Mouse (Mus musculus): ENCODE measurements around the gene Gm45233. TPM values are rescaled to one million over a fixed set of nuclear protein-coding genes. Genes with fewer than 3 reads are reported as not detected.
A peak's percentile ranks its signal among the peaks of the same experiment; 100 is the strongest.
"Not testable (repeated sequence)": the region's sequence is repeated elsewhere in the genome, so short reads cannot be mapped to it uniquely, and the experiment has no call there.

Gene Gm45233
- 1 to 10 TPM in 2 of 4 experiments, under 1 TPM in 1, not detected in 1; 0.65 to 2.6 (median 1.7) TPM for total RNA-seq (2022)

DNA sequence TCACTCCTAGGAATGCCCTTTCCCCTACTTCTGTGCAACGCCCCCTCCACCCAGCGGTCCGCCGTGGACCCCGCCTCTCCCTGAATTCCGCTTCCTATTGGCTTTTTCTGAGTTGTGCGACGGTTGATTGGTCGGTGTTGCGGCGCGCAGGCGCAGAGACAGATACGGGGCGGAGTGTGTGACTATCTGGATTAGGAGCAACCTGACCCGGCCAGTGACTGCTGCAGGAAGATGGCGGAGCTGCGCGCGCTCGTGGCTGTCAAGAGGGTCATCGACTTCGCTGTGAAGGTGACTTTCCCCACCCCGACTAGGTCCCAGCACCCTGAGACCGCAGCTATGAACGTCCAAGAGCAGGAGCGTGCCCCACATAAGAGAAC lies at the start of gene Gm45233, which contains the start of gene Etfb:
Gene Gm45233, plus strand, starts transcription at position 212 of the 377 bp plus-strand sequence.
Gene Etfb, plus strand, starts transcription at position 167 of the 377 bp plus-strand sequence.
- peak; percentile 94 to 95 for DNase-seq (ENCODE audit: low spot score in 2 of 2)

- no peak for DNase-seq (ENCODE audit: low spot score in 2 of 2)
Observed at GRCm38 (mm10) chr7:43399501-43399900, 44.4 kb upstream of the Gm45233 start.

DNA sequence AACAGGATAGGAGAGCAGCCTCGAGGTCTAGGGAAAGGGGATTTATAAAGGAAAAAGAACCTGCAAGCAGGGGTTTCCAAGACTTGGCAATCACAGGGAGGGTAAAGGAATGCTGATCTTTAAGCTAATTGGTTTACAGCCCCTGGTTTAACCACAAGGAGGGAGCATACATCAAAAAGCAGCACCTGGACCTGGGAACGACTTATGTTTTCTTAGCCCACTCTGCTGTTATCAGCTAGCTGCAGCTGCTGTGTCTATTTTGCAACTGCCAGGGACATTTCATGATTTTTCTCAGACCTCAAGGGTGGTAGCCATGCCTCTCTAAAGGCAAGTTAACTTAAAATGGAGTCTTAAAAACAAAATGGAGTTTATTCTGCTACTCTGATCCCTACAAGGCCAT lies 41.2 kb upstream of the Gm45233 start:
- no peak for DNase-seq (ENCODE audit: low spot score in 2 of 2)

DNA sequence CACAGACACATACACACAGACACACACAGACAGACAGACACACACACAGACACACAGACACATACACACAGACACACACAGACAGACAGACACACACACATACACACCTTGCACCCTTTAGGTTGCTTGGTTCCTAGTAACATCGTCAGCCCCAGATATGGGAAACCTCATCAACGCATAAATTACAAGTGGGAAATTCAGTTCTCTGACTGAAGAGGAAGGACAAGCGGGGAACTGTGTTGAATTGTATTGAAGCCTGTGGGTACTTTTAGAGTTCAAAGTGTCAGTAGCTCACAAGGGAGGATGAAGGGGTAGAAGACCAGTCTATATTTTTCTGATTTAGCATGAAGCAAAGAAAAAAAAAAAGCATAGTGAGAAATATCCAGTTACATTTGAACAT lies 36.4 kb upstream of the Gm45233 start:
- DNase-seq (ENCODE audit: low spot score in 2 of 2): no peak

DNA sequence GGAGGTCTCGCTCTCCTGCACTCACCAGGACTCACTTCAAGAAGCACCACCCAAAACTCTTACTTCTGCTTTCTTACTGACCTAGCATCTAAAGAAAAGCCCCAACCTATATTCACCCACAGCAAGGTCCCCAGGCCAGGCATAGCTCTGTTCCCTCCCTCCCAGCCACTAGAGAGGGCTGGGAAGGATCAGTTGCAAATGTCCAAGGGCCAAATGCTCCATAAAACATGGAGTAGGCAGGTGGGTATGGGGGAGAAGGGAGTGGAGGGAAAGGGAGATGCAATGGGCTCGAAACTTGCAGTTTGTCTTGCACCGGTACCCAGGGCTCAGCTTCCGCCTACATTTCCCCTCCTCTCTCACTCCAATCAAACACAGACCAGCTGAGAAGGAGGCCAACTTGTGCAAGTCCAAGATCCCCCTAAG lies 35.8 kb upstream of the Gm45233 start, which contains the start of gene Siglecg:
Gene Siglecg, plus strand, starts transcription at position 74 of the 423 bp plus-strand sequence.
- DNase-seq (ENCODE audit: low spot score in 2 of 2): no peak

GRCm38 (mm10) chr7:43409084-43409483 lies 34.8 kb upstream of the Gm45233 start:
- no peak for DNase-seq (ENCODE audit: low spot score in 2 of 2)

DNA sequence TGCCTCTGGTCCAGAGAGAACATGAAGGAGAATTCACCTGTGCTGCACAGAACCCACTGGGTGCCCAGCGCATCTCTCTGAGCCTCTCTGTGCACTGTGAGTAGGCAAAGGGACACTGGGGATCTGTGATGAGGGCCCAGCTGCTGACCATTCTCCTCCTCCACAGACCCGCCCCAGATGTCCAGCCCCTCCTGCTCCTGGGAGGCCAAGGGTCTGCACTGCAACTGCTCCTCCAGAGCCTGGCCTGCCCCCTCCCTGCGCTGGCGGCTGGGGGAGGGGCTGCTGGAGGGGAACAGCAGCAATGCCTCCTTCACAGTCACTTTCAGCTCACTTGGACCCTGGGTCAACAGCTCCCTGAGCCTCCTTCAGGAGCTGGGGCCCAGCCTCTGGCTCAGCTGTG lies 32.2 kb upstream of the Gm45233 start:
- not testable (repeated sequence) for DNase-seq (ENCODE audit: low spot score in 2 of 2)

GRCm38 (mm10) chr7:43417298-43417697 lies 26.6 kb upstream of the Gm45233 start:
- no peak for DNase-seq (ENCODE audit: low spot score in 2 of 2)

DNA sequence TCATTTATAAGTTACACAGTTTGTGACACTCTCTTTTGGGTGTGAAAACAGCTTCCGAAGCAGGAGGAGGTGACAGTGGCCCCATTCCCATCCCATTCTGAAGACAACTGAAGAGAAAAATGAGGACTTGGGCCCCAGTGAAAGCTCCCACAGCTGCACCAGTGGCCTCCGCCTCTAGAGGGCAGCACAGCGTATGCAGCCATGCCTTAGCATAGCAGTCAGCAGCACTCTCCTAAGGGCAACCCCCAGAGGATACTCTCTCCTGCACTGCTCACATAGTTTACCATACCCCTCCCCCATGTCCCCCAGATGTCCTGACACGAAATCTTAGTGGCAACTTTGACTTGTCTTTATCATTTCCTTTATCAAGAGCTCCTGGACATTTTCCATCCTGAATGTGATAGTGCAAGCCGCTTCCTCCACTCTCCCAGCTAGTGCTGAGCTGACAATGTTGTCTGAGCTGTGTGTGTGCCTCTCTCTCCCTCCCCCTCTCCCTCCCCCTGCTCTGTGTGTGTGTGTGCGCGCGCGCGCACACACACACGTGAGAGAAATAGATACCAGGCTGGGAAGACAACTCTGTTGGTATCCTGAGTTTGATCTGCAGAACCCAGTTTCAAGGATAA lies 20.8 kb upstream of the Gm45233 start:
- peak; percentile 58 to 89 for DNase-seq (ENCODE audit: low spot score in 2 of 2)

- no peak for DNase-seq (ENCODE audit: low spot score in 2 of 2)
Observed at GRCm38 (mm10) chr7:43423991-43424625, 19.8 kb upstream of the Gm45233 start.

GRCm38 (mm10) chr7:43427406-43427805 lies 16.5 kb upstream of the Gm45233 start, which contains the start of gene Lim2:
Gene Lim2, plus strand, starts transcription at chr7:43427670.
- DNase-seq (ENCODE audit: low spot score in 2 of 2): no peak

- DNase-seq (ENCODE audit: low spot score in 2 of 2): no peak
Observed at GRCm38 (mm10) chr7:43429500-43429899, 14.4 kb upstream of the Gm45233 start.

DNA sequence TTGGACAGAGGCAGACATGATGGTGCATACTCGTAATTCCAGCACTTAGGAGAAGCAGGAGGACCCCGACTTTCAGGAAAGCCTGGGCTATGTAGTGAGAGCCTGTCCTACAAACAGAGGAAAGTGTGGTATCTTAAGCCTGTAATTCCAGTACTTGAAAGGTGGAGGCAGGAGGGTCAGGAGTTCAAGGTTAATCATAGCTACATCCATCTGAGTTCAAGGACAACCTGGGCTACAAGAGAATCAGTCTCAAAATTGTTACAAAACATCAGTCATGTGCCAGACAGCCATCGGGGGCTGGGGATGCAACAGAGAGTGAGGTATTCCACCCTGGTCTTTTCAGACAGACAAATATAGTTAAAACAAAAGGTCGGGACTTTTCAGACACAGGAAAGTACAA lies 11.0 kb upstream of the Gm45233 start:
- no peak for DNase-seq (ENCODE audit: low spot score in 2 of 2)

DNA sequence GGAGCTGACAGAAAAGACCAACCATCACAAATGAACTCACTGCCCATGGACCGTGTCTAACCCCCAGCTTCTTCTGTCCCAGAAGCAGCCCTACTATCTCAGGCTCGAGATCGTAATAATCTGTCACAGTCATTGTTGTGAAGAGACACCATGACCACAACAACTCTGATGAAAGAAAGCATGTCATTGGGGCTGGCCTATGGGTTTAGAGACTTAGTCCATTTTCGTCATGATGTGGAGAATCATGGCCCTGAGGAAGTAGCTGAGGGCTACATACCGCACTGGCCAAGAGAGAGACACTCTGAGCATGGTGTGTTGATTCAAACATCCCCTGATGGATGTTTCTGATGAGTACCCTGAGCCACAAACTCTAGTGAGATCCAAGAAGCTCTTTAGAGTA lies 9.3 kb upstream of the Gm45233 start:
- DNase-seq (ENCODE audit: low spot score in 2 of 2): no peak

DNA sequence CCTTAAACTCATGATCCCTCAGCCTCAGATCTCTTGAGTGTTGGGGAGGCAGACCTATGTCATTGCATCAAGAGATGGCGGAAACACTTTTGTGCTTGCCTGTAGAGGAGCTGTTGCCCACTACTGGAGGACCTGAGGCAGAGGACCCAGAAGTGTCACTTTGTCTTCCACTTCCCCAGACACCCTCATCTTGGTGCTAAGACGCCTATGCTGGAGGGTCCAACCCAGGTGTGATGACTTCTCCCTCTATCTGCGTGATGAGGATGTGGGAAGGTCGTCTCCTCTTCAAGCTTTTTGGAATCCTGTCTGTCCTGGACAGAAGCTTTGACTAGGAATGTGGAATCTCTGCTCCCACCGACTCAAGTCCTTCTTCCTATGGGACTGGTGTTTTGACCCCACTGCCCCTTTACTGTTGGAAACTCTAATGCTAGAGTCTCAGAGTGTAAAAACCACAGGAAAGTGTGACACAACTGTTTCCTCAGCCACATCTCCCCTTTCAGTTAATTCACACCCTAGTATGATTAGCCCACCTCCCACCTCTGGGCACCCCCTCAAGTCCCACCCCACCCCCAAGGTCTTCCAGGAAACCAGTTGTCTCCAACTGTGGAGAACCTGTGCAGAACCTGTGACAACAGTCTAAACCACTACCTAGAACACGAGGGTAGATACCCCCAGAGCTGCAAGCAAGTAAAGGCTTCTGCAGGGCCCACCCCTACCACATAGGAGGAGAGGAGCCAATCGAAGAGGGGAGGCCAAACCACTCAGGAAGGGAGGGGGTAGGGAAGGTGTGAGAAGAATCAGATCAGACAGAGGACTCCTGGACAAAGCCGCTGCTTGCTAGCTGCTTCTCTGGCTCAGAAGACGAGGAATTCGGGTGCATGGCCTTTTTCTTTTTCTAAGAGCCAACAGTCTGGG lies 7.3 kb upstream of the Gm45233 start, which contains the start of gene Nkg7:
Gene Nkg7, plus strand, starts transcription at position 733 of the 915 bp plus-strand sequence.
- DNase-seq (ENCODE audit: low spot score in 2 of 2): no peak

- DNase-seq (ENCODE audit: low spot score in 2 of 2): no peak
Observed at GRCm38 (mm10) chr7:43438611-43439010, 5.3 kb upstream of the Gm45233 start.

GRCm38 (mm10) chr7:43440482-43440881 lies 3.4 kb upstream of the Gm45233 start, which contains the start of gene Cldnd2:
Gene Cldnd2, plus strand, starts transcription at chr7:43440782.
- DNase-seq (ENCODE audit: low spot score in 2 of 2): no peak

DNA sequence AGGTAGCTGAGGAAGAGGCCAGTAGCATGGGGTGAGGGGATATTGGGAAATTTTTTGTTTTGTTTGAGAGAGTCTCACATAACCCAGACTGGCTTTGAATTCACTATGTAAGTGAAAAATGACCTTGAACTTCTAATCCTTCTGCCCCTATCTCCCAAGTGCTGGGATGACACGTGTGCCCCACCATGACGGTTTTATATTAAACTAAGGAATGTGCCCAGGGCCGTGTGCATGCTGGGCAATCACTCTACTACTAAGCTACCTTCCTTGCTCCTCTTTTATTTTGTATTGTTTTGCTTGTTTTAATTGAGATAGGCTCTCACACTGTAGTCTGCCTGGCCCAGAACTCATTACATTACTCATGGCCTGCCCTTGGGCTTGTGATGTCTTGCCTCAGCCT lies 2.9 kb upstream of the Gm45233 start:
- no peak for DNase-seq (ENCODE audit: low spot score in 2 of 2)

DNA sequence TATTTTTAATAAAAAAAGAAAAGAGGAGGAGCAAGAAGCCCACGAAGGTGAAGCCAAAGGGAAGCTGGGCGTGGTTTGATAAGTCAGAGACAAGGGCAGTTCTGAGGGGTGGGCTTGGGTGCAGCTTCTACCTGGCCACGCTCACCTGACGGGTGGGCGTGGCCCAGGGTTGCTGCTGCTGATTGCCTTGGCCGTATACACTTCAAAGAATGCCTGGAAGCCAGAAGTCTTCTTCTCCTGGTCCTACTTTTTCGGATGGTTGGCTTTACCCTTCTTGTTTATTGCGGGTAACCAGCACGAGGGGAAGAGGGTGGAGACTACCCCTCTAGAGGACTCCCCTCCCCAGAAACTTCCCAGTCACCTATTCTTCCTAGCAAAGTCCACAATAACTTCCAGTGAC lies 1.2 kb upstream of the Gm45233 start:
- DNase-seq (ENCODE audit: low spot score in 2 of 2): no peak

DNA sequence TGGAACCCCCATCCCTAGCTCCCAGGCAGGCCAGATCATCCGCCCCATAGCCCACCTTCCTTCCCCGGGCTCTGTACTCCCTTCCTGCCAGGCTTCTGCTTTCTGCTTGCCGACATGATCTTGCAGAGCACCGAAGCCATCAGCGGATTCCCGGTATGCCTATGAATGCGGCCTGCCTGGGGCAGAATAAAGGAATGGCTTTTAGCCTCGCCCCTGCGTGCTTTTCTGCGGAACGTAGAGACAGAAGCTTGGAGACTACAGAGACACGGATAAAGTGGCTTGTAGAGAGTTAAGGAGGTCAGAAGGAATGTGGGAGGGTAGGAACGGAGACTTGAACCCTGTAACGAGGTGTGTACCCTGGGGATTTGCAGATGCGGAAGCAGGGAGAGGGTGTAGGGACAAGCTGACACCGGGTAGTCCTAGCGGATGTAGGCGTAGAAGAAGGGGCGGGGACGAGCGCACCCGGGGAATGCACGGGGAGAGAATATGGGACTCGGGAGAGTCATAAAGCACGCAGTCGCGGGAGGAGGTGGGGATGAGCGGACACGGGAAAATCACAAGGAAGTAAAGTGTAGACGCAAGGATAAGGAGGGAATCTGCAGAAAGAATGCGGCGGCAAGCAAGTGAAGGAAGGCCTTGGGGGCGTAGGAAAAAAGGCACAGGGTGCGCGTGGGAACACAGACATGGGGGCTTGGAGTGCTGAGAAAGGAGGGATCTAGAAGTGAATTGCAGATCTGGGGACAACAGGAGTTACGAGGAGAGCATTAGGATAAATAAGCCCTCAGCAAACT lies 607 bp upstream of the Gm45233 start:
- DNase-seq (ENCODE audit: low spot score in 2 of 2): peak; percentile 64 to 72

- no peak for DNase-seq (ENCODE audit: low spot score in 2 of 2)
Observed at GRCm38 (mm10) chr7:43447801-43448200, 3.9 kb downstream of the Gm45233 start.

Data from layer of hippocampus, adult 8-10 months (tissue).